Mouse (Mus musculus) liver, postnatal 0 days (tissue): Measurements from ENCODE around the gene C5ar1.

Source experiments
- CTCF ChIP-seq: sonication (generic); IDR thresholded peaks from 2 replicates; pipeline ENCODE4 v1.5.1; 2016; ENCODE audit warnings: antibody characterized with exemption, low read depth
- EP300 ChIP-seq: IDR thresholded peaks from 2 replicates; pipeline ENCODE4 v1.6.1; 2016; ENCODE audit warnings: antibody characterized with exemption, low read depth, mild to moderate bottlenecking

DNA sequence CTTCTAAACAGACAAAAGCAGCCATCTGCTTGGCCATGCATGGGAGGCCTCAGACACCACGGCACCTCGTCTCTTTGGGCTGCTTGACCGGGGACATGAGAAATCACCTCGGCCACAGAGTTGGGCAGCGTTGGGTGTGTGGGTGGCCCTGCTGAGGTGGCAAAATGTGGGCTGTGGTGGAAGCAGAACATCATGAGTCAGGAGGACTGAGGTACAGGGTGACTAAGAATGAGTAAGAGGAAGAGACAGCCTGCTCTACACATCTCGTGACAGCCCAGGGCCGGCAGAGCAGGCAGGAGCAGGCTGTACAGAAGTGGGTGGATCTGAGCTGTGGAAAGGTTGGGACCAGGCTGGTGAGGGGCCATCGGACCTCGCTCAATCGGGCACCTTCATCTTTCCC, 51.8 kb downstream of the C5ar1 start:
- TF ChIP-seq CTCF, result no peak
- no peak for TF ChIP-seq EP300
